Comparison of ENCODE assay signal across 10 mouse cellular contexts in genomic region chr11:32118844-32119629, GRCm38 (mm10).
A peak's percentile ranks its signal among the peaks of the same experiment; 100 is the strongest.
DNase-seq lines count a peak whose midpoint lies in the region; ATAC-seq and TF ChIP-seq lines count a peak whose summit lies in the region.
"Had no signal": no experiment of that assay in that cellular context is flagged by ENCODE, and none has a peak within 500 bp of the region (broad histone marks: within the 10 kb centered on the region; RNA-seq: fewer than 3 reads in every experiment).

No protein-coding gene starts in this region.

- 32% methylated on average over 14 of the region's 14 CpGs for WGBS in limb, embryonic 14.5 days
- WGBS in lung, adult 2 months, result 45% methylated on average over 14 of the region's 14 CpGs

- DNase-seq in kidney, adult 9 months, result peak; percentile 39
- no peak for DNase-seq in kidney, postnatal 14 days
- DNase-seq in limb, embryonic 14.5 days (ENCODE audit: low spot score), result peak; percentile 12
- peak; percentile 4 for DNase-seq in skeletal muscle tissue, adult 2 months (ENCODE audit: low read depth, low spot score)
- DNase-seq in frontal cortex, postnatal 36 days (ENCODE audit: low spot score in 2 of 2), result no peak
- DNase-seq in gastrocnemius, postnatal 4 days (ENCODE audit: low spot score in 2 of 2), result no peak
- DNase-seq in lung, adult 2 months, result no peak
- DNase-seq: adrenal gland, postnatal 14 days; lung, postnatal 14 days had no signal

- no peak overlapping the region for H3K27ac ChIP-seq in limb, embryonic 14.5 days (replicated peaks; ENCODE audit: low read depth, low read length)

- no peak for TF ChIP-seq POLR2A in limb, embryonic 14.5 days (IDR thresholded peaks at IDR 0.05; ENCODE audit: borderline replicate concordance, extremely low read depth, insufficient read depth, insufficient read length)
- TF ChIP-seq POLR2A in lung, adult 2 months (IDR thresholded peaks at IDR 0.05; ENCODE audit: borderline replicate concordance, extremely low read depth, low read depth, low read length), result no peak

- peaks cover 9% of the 10 kb centered on the region for H3K4me1 ChIP-seq in limb, embryonic 14.5 days (ENCODE audit: control insufficient read depth, insufficient read depth, low read length)
- H3K4me1 ChIP-seq in lung, adult 2 months (ENCODE audit: control insufficient read depth, insufficient read depth, low read length), result no peaks in the 10 kb centered on the region

- no peaks in the 10 kb centered on the region for H3K9me3 ChIP-seq in limb, embryonic 14.5 days (ENCODE audit: control insufficient read depth, low read length)

- TF ChIP-seq CTCF in lung, adult 2 months (IDR thresholded peaks at IDR 0.05; ENCODE audit: insufficient read depth, low read length), result no peak

- no peak overlapping the region for H3K9ac ChIP-seq in limb, embryonic 14.5 days (ENCODE audit: low read depth, low read length, severe bottlenecking)

- ATAC-seq in hematopoietic stem cell, adult 5-6 weeks (replicated peaks in 1 of 2; ENCODE audit: insufficient read depth in 1 of 2, low FRiP score in 2 of 2, low TSS enrichment in 1 of 2, low read depth in 1 of 2, poor library complexity in 2 of 2, severe bottlenecking in 2 of 2), result peak; percentile 32 to 48; a peak in 2 of 4 replicates
- ATAC-seq in limb, embryonic 14.5 days (ENCODE audit: low FRiP score, low read depth), result no peak

- no peaks in the 10 kb centered on the region for H3K27me3 ChIP-seq in limb, embryonic 14.5 days (ENCODE audit: control insufficient read depth, insufficient read depth, low read length)

- no peak overlapping the region for H3K4me2 ChIP-seq in limb, embryonic 14.5 days (replicated peaks; ENCODE audit: low read depth, low read length, severe bottlenecking)

- H3K36me3 ChIP-seq in limb, embryonic 14.5 days (ENCODE audit: control insufficient read depth, insufficient read depth, low read length), result no peaks in the 10 kb centered on the region

- H3K4me3 ChIP-seq in limb, embryonic 14.5 days (replicated peaks; ENCODE audit: low read length), result no peak overlapping the region
- no peak overlapping the region for H3K4me3 ChIP-seq in lung, adult 2 months (replicated peaks; ENCODE audit: extremely low read depth, low read depth, low read length)

Comparison
In these comparisons a context has a peak if more than half of its experiments do, and no peak if none do; other contexts are left out.
1. DNase-seq: peak in kidney, adult 9 months (single experiment), limb, embryonic 14.5 days (single experiment) and skeletal muscle tissue, adult 2 months (single experiment); none in kidney, postnatal 14 days (single experiment), frontal cortex, postnatal 36 days (0 of 2), gastrocnemius, postnatal 4 days (0 of 2) and lung, adult 2 months (single experiment).